Mouse (Mus musculus): ENCODE measurements at regions not wholly inside any gene's neighbourhood (a gene's known extent, or its start where the extent isn't known, plus 50 kb on each side); places are given as distances from the start of the nearest gene placed in this dataset.

DNA sequence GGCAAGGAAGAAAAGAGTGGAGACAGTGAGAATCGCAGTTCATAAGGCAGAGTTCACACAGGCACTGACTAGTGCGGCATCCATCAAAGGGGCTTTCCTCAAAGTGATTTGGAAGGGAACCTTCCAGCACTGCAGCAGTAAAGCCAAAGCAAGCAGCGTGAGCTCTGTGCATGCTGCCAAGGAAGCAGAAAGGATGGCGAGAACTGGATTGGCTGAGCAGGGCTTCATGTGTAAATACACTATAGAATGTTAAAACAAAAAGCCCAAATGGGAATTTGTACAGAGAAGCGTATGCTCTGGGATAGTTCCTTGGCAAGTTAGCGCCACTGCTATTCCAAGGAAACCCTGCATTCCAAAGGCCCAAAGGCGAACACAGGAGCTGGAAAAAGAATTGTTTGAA is 81.5 kb downstream of the Tnfsf18 start:
- Histone ChIP-seq H3K27ac (ENCODE audit: insufficient read depth, low read depth, low read length) (no peak overlapping the region), H3K27me3 (ENCODE audit: control insufficient read depth, insufficient read depth, low read length) (no peaks in the 10 kb centered on the region), H3K4me3 (ENCODE audit: low read depth, low read length) (no peak overlapping the region), H3K4me1 (ENCODE audit: control insufficient read depth, insufficient read depth, insufficient read length, low read length) (no peaks in the 10 kb centered on the region), H3K36me3 (ENCODE audit: control insufficient read depth, insufficient read depth, low read length) (no peaks in the 10 kb centered on the region)
- TF ChIP-seq CTCF (IDR thresholded peaks at IDR 0.05; ENCODE audit: extremely low read depth, insufficient read length, insufficient replicate concordance, low read depth, low read length): no peak
- WGBS: 40% methylated on average over 7 of the region's 7 CpGs

DNA sequence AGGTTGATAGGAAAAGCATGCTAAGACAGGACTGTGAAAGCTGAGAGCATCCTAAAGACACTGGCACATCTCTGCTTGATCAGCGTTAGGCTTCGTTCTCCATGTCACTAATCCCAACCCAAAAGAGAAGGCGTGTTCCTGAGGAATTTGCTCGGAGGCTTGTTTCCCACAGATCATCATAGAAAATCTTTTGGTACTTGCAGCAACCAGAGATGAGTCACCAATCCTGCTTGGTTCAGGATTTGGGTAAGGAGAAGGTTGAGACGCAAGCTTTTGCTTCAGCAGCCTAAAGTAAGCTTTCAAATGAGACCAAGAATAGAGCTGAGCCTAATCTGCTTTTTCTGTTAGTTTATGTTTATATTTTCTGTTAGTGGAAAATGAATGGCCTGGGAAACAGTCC is 80.7 kb downstream of the Tnfsf18 start:
- Histone ChIP-seq H3K27me3 (ENCODE audit: control insufficient read depth, insufficient read depth, low read length) (no peaks in the 10 kb centered on the region), H3K4me3 (ENCODE audit: low read depth, low read length) (no peak overlapping the region), H3K36me3 (ENCODE audit: control insufficient read depth, insufficient read depth, low read length) (no peaks in the 10 kb centered on the region), H3K4me1 (ENCODE audit: control insufficient read depth, insufficient read depth, insufficient read length, low read length) (no peaks in the 10 kb centered on the region), H3K27ac (ENCODE audit: insufficient read depth, low read depth, low read length) (no peak overlapping the region)
- 71% methylated on average over 5 of the region's 5 CpGs for WGBS
- TF ChIP-seq CTCF (IDR thresholded peaks at IDR 0.05; ENCODE audit: extremely low read depth, insufficient read length, insufficient replicate concordance, low read depth, low read length): no peak
- no peak for TF ChIP-seq POLR2A (IDR thresholded peaks at IDR 0.05; ENCODE audit: low read depth, low read length)

DNA sequence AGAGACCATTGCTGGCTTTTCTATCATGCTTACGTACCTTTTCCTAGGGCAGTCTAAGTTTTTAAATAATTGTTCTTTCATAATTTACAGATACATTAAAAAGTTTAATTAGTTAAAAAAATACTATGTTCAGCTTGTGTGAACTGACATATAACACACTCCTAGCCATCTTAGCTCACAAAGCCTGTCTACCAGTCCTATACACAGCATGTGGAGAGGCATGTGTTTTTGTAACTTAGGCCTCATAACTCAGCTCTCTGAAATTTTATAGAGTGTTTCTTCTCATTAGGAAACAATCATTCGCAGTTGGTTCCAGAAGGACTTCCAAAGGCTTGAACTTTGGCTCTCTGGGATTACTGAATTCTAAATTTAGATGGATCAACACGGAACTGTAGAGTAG is 76.3 kb downstream of the Tnfsf18 start:
- Histone ChIP-seq H3K36me3 (ENCODE audit: control insufficient read depth, insufficient read depth, low read length) (no peaks in the 10 kb centered on the region), H3K4me1 (ENCODE audit: control insufficient read depth, insufficient read depth, insufficient read length, low read length) (no peaks in the 10 kb centered on the region), H3K4me3 (ENCODE audit: low read depth, low read length) (no peak overlapping the region), H3K27me3 (ENCODE audit: control insufficient read depth, insufficient read depth, low read length) (no peaks in the 10 kb centered on the region), H3K27ac (ENCODE audit: insufficient read depth, low read depth, low read length) (no peak overlapping the region)
- 64% methylated on average over 3 of the region's 3 CpGs for WGBS
- no peak for TF ChIP-seq CTCF (IDR thresholded peaks at IDR 0.05; ENCODE audit: extremely low read depth, insufficient read length, insufficient replicate concordance, low read depth, low read length)
- no peak for TF ChIP-seq POLR2A (IDR thresholded peaks at IDR 0.05; ENCODE audit: low read depth, low read length)

DNA sequence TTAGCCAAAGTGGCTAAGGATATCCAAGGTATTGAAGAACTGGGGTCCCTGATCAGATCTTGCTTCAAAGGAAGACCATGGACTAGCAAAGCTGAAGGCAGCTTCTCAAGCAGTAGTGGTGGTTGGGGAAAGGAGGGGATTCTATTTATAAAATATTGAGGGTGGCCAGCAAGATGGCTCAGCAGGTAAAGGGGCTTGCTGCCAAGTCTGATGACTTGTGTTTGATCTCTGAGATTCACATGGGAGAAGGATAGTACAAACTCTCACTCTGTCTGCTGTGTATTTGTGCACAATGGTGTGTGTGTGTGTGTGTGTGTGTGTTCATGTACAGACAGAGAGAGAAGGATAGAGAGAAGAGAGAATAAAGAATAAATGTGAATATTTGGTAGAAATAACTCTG is 73.4 kb downstream of the Tnfsf18 start:
- TF ChIP-seq CTCF (IDR thresholded peaks at IDR 0.05; ENCODE audit: extremely low read depth, insufficient read length, insufficient replicate concordance, low read depth, low read length): no peak
- no peak for TF ChIP-seq POLR2A (IDR thresholded peaks at IDR 0.05; ENCODE audit: low read depth, low read length)
- Histone ChIP-seq H3K4me3 (ENCODE audit: low read depth, low read length) (no peak overlapping the region), H3K36me3 (ENCODE audit: control insufficient read depth, insufficient read depth, low read length) (no peaks in the 10 kb centered on the region), H3K27me3 (ENCODE audit: control insufficient read depth, insufficient read depth, low read length) (no peaks in the 10 kb centered on the region), H3K27ac (ENCODE audit: insufficient read depth, low read depth, low read length) (no peak overlapping the region), H3K4me1 (ENCODE audit: control insufficient read depth, insufficient read depth, insufficient read length, low read length) (no peaks in the 10 kb centered on the region)

DNA sequence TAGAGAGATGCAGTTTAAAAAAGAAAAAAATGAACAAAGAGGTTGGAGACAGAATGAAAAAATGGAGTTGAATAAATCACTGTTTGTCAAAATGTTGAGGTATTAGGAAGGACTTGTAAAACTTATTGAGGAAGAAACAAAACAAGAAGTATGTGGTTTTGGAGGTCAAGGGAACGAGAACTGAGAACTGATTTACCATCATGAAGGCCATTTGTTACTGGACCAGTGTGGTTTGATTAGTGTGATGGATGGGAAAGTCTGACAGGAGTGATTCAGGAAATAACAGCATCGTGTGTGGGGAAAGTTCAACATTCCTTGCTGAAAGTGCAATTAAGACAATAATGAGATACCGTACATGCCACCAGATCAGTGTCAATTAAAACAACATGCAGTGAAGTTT is 65.9 kb downstream of the Tnfsf18 start:
- H3K4me3 ChIP-seq (ENCODE audit: low read depth, low read length): no peak overlapping the region
- H3K36me3 ChIP-seq (ENCODE audit: control insufficient read depth, insufficient read depth, low read length): no peaks in the 10 kb centered on the region
- H3K27ac ChIP-seq (ENCODE audit: insufficient read depth, low read depth, low read length): no peak overlapping the region
- no peaks in the 10 kb centered on the region for H3K4me1 ChIP-seq (ENCODE audit: control insufficient read depth, insufficient read depth, insufficient read length, low read length)
- WGBS: 43% methylated on average over 3 of the region's 3 CpGs
- TF ChIP-seq POLR2A (IDR thresholded peaks at IDR 0.05; ENCODE audit: low read depth, low read length) (no peak), CTCF (IDR thresholded peaks at IDR 0.05; ENCODE audit: extremely low read depth, insufficient read length, insufficient replicate concordance, low read depth, low read length) (no peak)
- H3K27me3 ChIP-seq (ENCODE audit: control insufficient read depth, insufficient read depth, low read length): no peaks in the 10 kb centered on the region
